Mouse (Mus musculus): ENCODE measurements at regions not wholly inside any gene's neighbourhood (a gene's known extent, or its start where the extent isn't known, plus 50 kb on each side); places are given as distances from the start of the nearest gene placed in this dataset.

- Histone ChIP-seq H3K4me1 (replicated peaks; ENCODE audit: control insufficient read depth in 2 of 2, insufficient read depth in 2 of 2, low read length in 1 of 2) (no peaks in the 10 kb centered on the region), H3K4me3 (ENCODE audit: insufficient read depth in 1 of 2, low read depth in 2 of 2, low read length in 2 of 2) (no peak overlapping the region), H3K27me3 (ENCODE audit: control insufficient read depth, insufficient read depth, low read length) (no peaks in the 10 kb centered on the region), H3K27ac (no peak overlapping the region), H3K9me3 (ENCODE audit: control insufficient read depth, low read length) (no peaks in the 10 kb centered on the region), H3K4me2 (ENCODE audit: low read depth) (no peak overlapping the region), H3K36me3 (replicated peaks; ENCODE audit: control insufficient read depth, insufficient read depth, low read depth) (no peaks in the 10 kb centered on the region), H3K9ac (replicated peaks) (no peak overlapping the region)
- 30% methylated on average over 4 of the region's 4 CpGs for WGBS (ENCODE audit: insufficient replicate concordance)
- ATAC-seq (ENCODE audit: insufficient read depth) (no peak), DNase-seq (ENCODE audit: low read depth in 3 of 3, low spot score in 3 of 3) (no peak)
- TF ChIP-seq CTCF (IDR thresholded peaks at IDR 0.05; ENCODE audit: low read depth) (no peak), EP300 (IDR thresholded peaks at IDR 0.05; ENCODE audit: low read depth) (no peak)
Observed at GRCm38 (mm10) chr8:116275014-116275413, 229.8 kb upstream of the Dynlrb2 start.

GRCm38 (mm10) chr8:116271238-116271637 lies 233.5 kb upstream of the Dynlrb2 start:
- Histone ChIP-seq H3K27me3 (ENCODE audit: control insufficient read depth, insufficient read depth, low read length) (no peaks in the 10 kb centered on the region), H3K9me3 (ENCODE audit: control insufficient read depth, low read length) (no peaks in the 10 kb centered on the region), H3K4me2 (ENCODE audit: low read depth) (no peak overlapping the region), H3K4me3 (ENCODE audit: insufficient read depth in 1 of 2, low read depth in 2 of 2, low read length in 2 of 2) (no peak overlapping the region), H3K27ac (no peak overlapping the region), H3K36me3 (replicated peaks; ENCODE audit: control insufficient read depth, insufficient read depth, low read depth) (no peaks in the 10 kb centered on the region), H3K9ac (replicated peaks) (no peak overlapping the region), H3K4me1 (replicated peaks; ENCODE audit: control insufficient read depth in 2 of 2, insufficient read depth in 2 of 2, low read length in 1 of 2) (no peaks in the 10 kb centered on the region)
- TF ChIP-seq EP300 (IDR thresholded peaks at IDR 0.05; ENCODE audit: low read depth) (no peak), CTCF (IDR thresholded peaks at IDR 0.05; ENCODE audit: low read depth) (no peak)
- no peak for ATAC-seq (ENCODE audit: insufficient read depth)
- WGBS (ENCODE audit: insufficient replicate concordance) = 84% methylated on average over 6 of the region's 6 CpGs
- DNase-seq (ENCODE audit: low read depth in 3 of 3, low spot score in 3 of 3) = no peak

GRCm38 (mm10) chr8:116269393-116269792 lies 235.4 kb upstream of the Dynlrb2 start:
- Histone ChIP-seq H3K36me3 (replicated peaks; ENCODE audit: control insufficient read depth, insufficient read depth, low read depth) (no peaks in the 10 kb centered on the region), H3K9ac (replicated peaks) (no peak overlapping the region), H3K4me2 (ENCODE audit: low read depth) (no peak overlapping the region), H3K27me3 (ENCODE audit: control insufficient read depth, insufficient read depth, low read length) (no peaks in the 10 kb centered on the region), H3K4me3 (ENCODE audit: insufficient read depth in 1 of 2, low read depth in 2 of 2, low read length in 2 of 2) (no peak overlapping the region), H3K9me3 (ENCODE audit: control insufficient read depth, low read length) (no peaks in the 10 kb centered on the region), H3K27ac (no peak overlapping the region), H3K4me1 (replicated peaks; ENCODE audit: control insufficient read depth in 2 of 2, insufficient read depth in 2 of 2, low read length in 1 of 2) (no peaks in the 10 kb centered on the region)
- ATAC-seq (ENCODE audit: insufficient read depth) (no peak), DNase-seq (ENCODE audit: low read depth in 3 of 3, low spot score in 3 of 3) (no peak)
- TF ChIP-seq CTCF (IDR thresholded peaks at IDR 0.05; ENCODE audit: low read depth) (no peak), EP300 (IDR thresholded peaks at IDR 0.05; ENCODE audit: low read depth) (no peak)

- H3K27me3 ChIP-seq (ENCODE audit: control insufficient read depth, insufficient read depth, low read length) = no peaks in the 10 kb centered on the region
- no peak for TF ChIP-seq CTCF (IDR thresholded peaks at IDR 0.05; ENCODE audit: low read depth)
- TF ChIP-seq EP300 (IDR thresholded peaks at IDR 0.05; ENCODE audit: low read depth) = no peak
- H3K27ac ChIP-seq = no peak overlapping the region
- no peak for DNase-seq (ENCODE audit: low read depth in 3 of 3, low spot score in 3 of 3)
- no peak overlapping the region for H3K4me2 ChIP-seq (ENCODE audit: low read depth)
- H3K4me1 ChIP-seq (replicated peaks; ENCODE audit: control insufficient read depth in 2 of 2, insufficient read depth in 2 of 2, low read length in 1 of 2) = no peaks in the 10 kb centered on the region
- H3K9me3 ChIP-seq (ENCODE audit: control insufficient read depth, low read length) = no peaks in the 10 kb centered on the region
- H3K36me3 ChIP-seq (replicated peaks; ENCODE audit: control insufficient read depth, insufficient read depth, low read depth) = no peaks in the 10 kb centered on the region
- H3K9ac ChIP-seq (replicated peaks) = no peak overlapping the region
- no peak for ATAC-seq (ENCODE audit: insufficient read depth)
- no peak overlapping the region for H3K4me3 ChIP-seq (ENCODE audit: insufficient read depth in 1 of 2, low read depth in 2 of 2, low read length in 2 of 2)
- WGBS (ENCODE audit: insufficient replicate concordance) = 48% methylated on average over 2 of the region's 2 CpGs
Observed at GRCm38 (mm10) chr8:116268685-116269084, 236.1 kb upstream of the Dynlrb2 start.

- Histone ChIP-seq H3K36me3 (replicated peaks; ENCODE audit: control insufficient read depth, insufficient read depth, low read depth) (no peaks in the 10 kb centered on the region), H3K27ac (no peak overlapping the region), H3K9me3 (ENCODE audit: control insufficient read depth, low read length) (no peaks in the 10 kb centered on the region), H3K4me3 (ENCODE audit: insufficient read depth in 1 of 2, low read depth in 2 of 2, low read length in 2 of 2) (no peak overlapping the region), H3K27me3 (ENCODE audit: control insufficient read depth, insufficient read depth, low read length) (no peaks in the 10 kb centered on the region), H3K4me2 (ENCODE audit: low read depth) (no peak overlapping the region), H3K4me1 (replicated peaks; ENCODE audit: control insufficient read depth in 2 of 2, insufficient read depth in 2 of 2, low read length in 1 of 2) (no peaks in the 10 kb centered on the region), H3K9ac (replicated peaks) (no peak overlapping the region)
- ATAC-seq (ENCODE audit: insufficient read depth) (no peak), DNase-seq (ENCODE audit: low read depth in 3 of 3, low spot score in 3 of 3) (no peak)
- TF ChIP-seq EP300 (IDR thresholded peaks at IDR 0.05; ENCODE audit: low read depth) (no peak), CTCF (IDR thresholded peaks at IDR 0.05; ENCODE audit: low read depth) (no peak)
- 69% methylated on average over 9 of the region's 9 CpGs for WGBS (ENCODE audit: insufficient replicate concordance)
Observed at GRCm38 (mm10) chr8:116268161-116268560, 236.6 kb upstream of the Dynlrb2 start.

Data from liver, embryonic 14.5 days (tissue).